Mouse (Mus musculus) stomach, postnatal 0 days (tissue): ENCODE measurements around the gene Naxd.

Experiments used
- CTCF ChIP-seq: IDR thresholded peaks from 2 replicates; pipeline ENCODE4 v1.5.1; 2016; ENCODE audit warnings: antibody characterized with exemption, low read depth, mild to moderate bottlenecking, moderate library complexity
- EP300 ChIP-seq: optimal IDR thresholded peaks from 2 replicates; pipeline ENCODE3; 2016; ENCODE audit warnings: antibody characterized with exemption

GRCm38 (mm10) chr8:11454228-11454627 lies 43.1 kb upstream of the Naxd start:
- no peak for TF ChIP-seq CTCF
- TF ChIP-seq EP300, result no peak
